Mouse (Mus musculus) liver, embryonic 14.5 days (tissue): ENCODE measurements around the gene Man2b2. TPM values are rescaled to one million over a fixed set of nuclear protein-coding genes. Genes with fewer than 3 reads are reported as not detected.

ENCODE experiments used
- ATAC-seq: fragments of 200-750 bp; cut with Nextera tagmentation; 2 replicates; pipeline ENCODE4 v1.8.0; 2017; ENCODE audit warnings: moderate number of reproducible peaks, mild to moderate bottlenecking, moderate library complexity; ENCODE audit not compliant: insufficient read depth
- DNase-seq, 3 experiments: peaks; one replicate each; pipeline ENCODE4 v3.0.0-alpha.2; 2012 to 2013; ENCODE audit warnings: low read depth in 3 of 3, low spot score in 3 of 3
- H3K27ac ChIP-seq: fragments of 300-500 bp; sonication (generic); 2 replicates; pipeline ENCODE4 v1.5.1; 2014; ENCODE audit warnings: moderate library complexity, mild to moderate bottlenecking, control low read depth, inconsistent platforms
- H3K27me3 ChIP-seq: fragments of 300-500 bp; sonication (generic); 2 replicates; pipeline ENCODE4 v1.6.1; 2014; ENCODE audit warnings: mild to moderate bottlenecking, low read length, moderate library complexity; ENCODE audit not compliant: control insufficient read depth, insufficient read depth
- H3K36me3 ChIP-seq: fragments of 300-500 bp; sonication (generic); replicated peaks from 2 replicates; pipeline ENCODE4 v1.6.1; 2014; ENCODE audit warnings: low read depth; ENCODE audit not compliant: control insufficient read depth, insufficient read depth
- H3K4me1 ChIP-seq, 2 experiments: fragments of 200-500 bp in 1 of 2; fragments of 300-500 bp in 1 of 2; sonication (generic) in 1 of 2; replicated peaks; 2 replicates each; pipeline ENCODE4 v1.6.1; 2012 to 2014; ENCODE audit warnings: antibody characterized with exemption in 1 of 2, inconsistent platforms in 1 of 2, low read length in 1 of 2; ENCODE audit not compliant: control insufficient read depth in 2 of 2, insufficient read depth in 2 of 2
- H3K4me2 ChIP-seq: fragments of 300-500 bp; sonication (generic); 2 replicates; pipeline ENCODE4 v1.6.1; 2014; ENCODE audit warnings: low read depth, mild to moderate bottlenecking, control low read depth, moderate library complexity
- H3K4me3 ChIP-seq, 2 experiments: fragments of 200-500 bp in 1 of 2; fragments of 300-500 bp in 1 of 2; sonication (generic) in 1 of 2; 2 replicates each; pipeline ENCODE4 v1.5.1; 2012 to 2014; ENCODE audit warnings: low read depth in 2 of 2, low read length in 2 of 2, mild to moderate bottlenecking in 2 of 2, control low read depth in 1 of 2, inconsistent platforms in 1 of 2, moderate library complexity in 1 of 2; ENCODE audit not compliant: insufficient read depth in 1 of 2
- H3K9ac ChIP-seq: fragments of 300-500 bp; sonication (generic); replicated peaks from 2 replicates; pipeline ENCODE4 v1.6.1; 2014; ENCODE audit warnings: mild to moderate bottlenecking, control low read depth, moderate library complexity
- H3K9me3 ChIP-seq: fragments of 300-500 bp; sonication (generic); 2 replicates; pipeline ENCODE4 v1.6.1; 2016; ENCODE audit warnings: low read length, mixed read lengths; ENCODE audit not compliant: control insufficient read depth
- CTCF ChIP-seq: IDR thresholded peaks from 2 replicates; pipeline ENCODE4 v1.5.1; 2016; ENCODE audit warnings: antibody characterized with exemption, low read depth, control low read depth
- EP300 ChIP-seq: IDR thresholded peaks from 2 replicates; pipeline ENCODE4 v1.6.1; 2016; ENCODE audit warnings: antibody characterized with exemption, low read depth
- WGBS: fragments of 180-500 bp; shearing (Covaris S2); extraction: QIAGEN DNeasy Blood & Tissue Kit; methylation state at CpG from one replicate; pipeline ENCODE4 v1.1.7; 2014; ENCODE audit not compliant: insufficient replicate concordance; 5-methylcytosine and 5-hydroxymethylcytosine counted together
- polyA plus RNA-seq, 2 experiments: library from polyadenylated mRNA; depleted of rRNA in 1 of 2; stranded (reverse) in 1 of 2; unstranded in 1 of 2; fragments of >200 nt; fragmentation: Nextera tagmentation in 1 of 2; extraction: Ambion mirVana in 1 of 2; gene quantifications; 2 replicates each; pipeline versions ENCODE4 v1.2.1 to v1.2.3; 2012 to 2014

Gene Man2b2
- polyA plus RNA-seq, 2 experiments = 10.4 to 11.5 TPM

- TF ChIP-seq CTCF = no peak
- TF ChIP-seq EP300 = no peak
- DNase-seq = no peak
- H3K4me2 ChIP-seq = no peak overlapping the region
- no peak overlapping the region for H3K9ac ChIP-seq
- H3K27ac ChIP-seq = no peak overlapping the region
- no peak for ATAC-seq
- H3K27me3 ChIP-seq = no peaks in the 10 kb centered on the region; the same call in 1 of the 2 replicates
- WGBS = 60% methylated on average over 4 of the region's 4 CpGs
- H3K4me3 ChIP-seq = no peak overlapping the region
- no peaks in the 10 kb centered on the region for H3K36me3 ChIP-seq
- H3K4me1 ChIP-seq = no peaks in the 10 kb centered on the region
- no peaks in the 10 kb centered on the region for H3K9me3 ChIP-seq
These were observed 70.6 kb downstream of the Man2b2 start for GRCm38 (mm10) chr5:36759848-36760247.

GRCm38 (mm10) chr5:36757033-36757432, 73.4 kb downstream of the Man2b2 start:
- Histone ChIP-seq H3K9me3 (no peaks in the 10 kb centered on the region), H3K36me3 (no peaks in the 10 kb centered on the region), H3K9ac (no peak overlapping the region), H3K27ac (no peak overlapping the region), H3K4me1 (no peaks in the 10 kb centered on the region), H3K4me2 (no peak overlapping the region), H3K4me3 (no peak overlapping the region), H3K27me3 (no peaks in the 10 kb centered on the region; the same call in 1 of the 2 replicates)
- TF ChIP-seq CTCF = peak; percentile 78
- TF ChIP-seq EP300 = no peak
- ATAC-seq (no peak), DNase-seq (no peak)
- WGBS = 59% methylated on average over 5 of the region's 5 CpGs

Other genes with a start within 250 kb of the Man2b2 start
- gene Tbc1d14, start 237.4 kb downstream of the Man2b2 start, polyA plus RNA-seq (2012; rRNA removed) = 8.1 and 8.2 TPM in 2 replicates
- gene Tbc1d14, start 237.4 kb downstream of the Man2b2 start, polyA plus RNA-seq (2014; fragmentation: Nextera tagmentation; extraction: Ambion mirVana) = 6.8 and 8.5 TPM in 2 replicates
- gene D5Ertd579e, start 134.6 kb downstream of the Man2b2 start, polyA plus RNA-seq (2012; rRNA removed) = 13.9 and 16.2 TPM in 2 replicates
- gene D5Ertd579e, start 134.6 kb downstream of the Man2b2 start, polyA plus RNA-seq (2014; fragmentation: Nextera tagmentation; extraction: Ambion mirVana) = 22.7 and 24.1 TPM in 2 replicates
- 10.6 and 10.9 TPM in 2 replicates for gene Bloc1s4, start 82.0 kb downstream of the Man2b2 start, polyA plus RNA-seq (2012; rRNA removed)
- 11.9 and 14.4 TPM in 2 replicates for gene Bloc1s4, start 82.0 kb downstream of the Man2b2 start, polyA plus RNA-seq (2014; fragmentation: Nextera tagmentation; extraction: Ambion mirVana)
- 57.9 and 68.4 TPM in 2 replicates for gene Mrfap1, start 33.9 kb downstream of the Man2b2 start, polyA plus RNA-seq (2012; rRNA removed)
- 156 and 172 TPM in 2 replicates for gene Mrfap1, start 33.9 kb downstream of the Man2b2 start, polyA plus RNA-seq (2014; fragmentation: Nextera tagmentation; extraction: Ambion mirVana)
- gene Ppp2r2c, start 37.9 kb upstream of the Man2b2 start, polyA plus RNA-seq (2012; rRNA removed) = 0.05 TPM in 1 of 2 replicates, not detected in the other
- 0.03 TPM in 1 of 2 replicates, not detected in the other for gene Ppp2r2c, start 37.9 kb upstream of the Man2b2 start, polyA plus RNA-seq (2014; fragmentation: Nextera tagmentation; extraction: Ambion mirVana)
- 0.73 and 0.84 TPM in 2 replicates for gene Wfs1, start 158.6 kb upstream of the Man2b2 start, polyA plus RNA-seq (2012; rRNA removed)
- 0.72 and 0.95 TPM in 2 replicates for gene Wfs1, start 158.6 kb upstream of the Man2b2 start, polyA plus RNA-seq (2014; fragmentation: Nextera tagmentation; extraction: Ambion mirVana)